Mouse (Mus musculus): ENCODE data around the gene Gm6993.

- TF ChIP-seq POLR2A (IDR thresholded peaks at IDR 0.05; ENCODE audit: insufficient read depth, low read length) (no peak), EP300 (IDR thresholded peaks at IDR 0.05; ENCODE audit: insufficient read depth, low read depth, low read length) (no peak), CTCF (IDR thresholded peaks at IDR 0.05; ENCODE audit: low read depth, low read length) (no peak)
These were observed 38.1 kb upstream of the Gm6993 start for GRCm38 (mm10) chr12:31202509-31202908.

Measured in ES-Bruce4 (cell line).